Mouse (Mus musculus): ENCODE results near the gene Prim2.
A peak's percentile ranks its signal among the peaks of the same experiment; 100 is the strongest.

Gene Prim2

DNA sequence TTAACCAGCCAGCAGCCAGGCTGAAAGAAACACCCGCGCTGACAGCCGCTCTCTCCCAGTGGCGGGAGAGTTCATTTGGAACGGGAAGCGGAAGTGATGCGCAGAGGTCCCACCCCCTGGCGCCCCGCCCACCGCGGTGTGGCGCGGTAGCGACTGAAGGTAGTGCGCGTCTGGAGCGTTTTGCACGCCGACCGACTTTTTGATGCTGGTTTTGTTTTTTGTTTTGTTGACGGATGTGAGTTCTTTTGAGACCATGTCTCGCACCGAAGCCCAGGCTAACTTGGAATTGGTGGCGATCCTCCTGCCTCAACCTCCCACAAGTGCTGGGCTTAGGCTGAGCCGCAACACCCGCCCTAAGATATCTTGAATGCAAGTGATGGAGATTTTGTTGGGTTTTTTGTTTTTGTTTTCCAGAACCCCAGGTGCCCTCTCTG lies at the start of gene Prim2:
Gene Prim2, minus strand, starts transcription at position 88 of the 434 bp plus-strand sequence.
- peak; percentile 85 for DNase-seq (ENCODE audit: low spot score)

DNA sequence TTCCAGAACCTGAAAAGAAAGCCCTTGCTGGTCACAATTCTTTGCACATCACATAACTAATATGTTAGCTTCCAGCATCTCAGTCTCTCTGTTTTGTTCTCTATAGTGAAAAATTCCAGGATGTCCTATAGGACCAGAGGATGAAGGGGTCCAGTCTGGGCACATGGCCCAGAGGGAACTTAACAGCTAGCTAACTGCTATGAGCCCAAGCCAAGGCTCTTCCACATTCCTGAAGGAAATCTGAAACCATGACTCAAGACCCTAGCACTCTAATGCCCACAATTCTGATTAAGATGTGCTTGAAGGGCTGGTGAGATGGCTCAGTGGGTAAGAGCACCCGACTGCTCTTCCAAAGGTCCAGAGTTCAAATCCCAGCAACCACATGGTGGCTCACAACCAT lies 48.0 kb upstream of the Prim2 start:
- no peak for DNase-seq (ENCODE audit: low spot score)

GRCm38 (mm10) chr1:33714796-33715195 lies 45.2 kb upstream of the Prim2 start:
- no peak for DNase-seq (ENCODE audit: low spot score)

DNA sequence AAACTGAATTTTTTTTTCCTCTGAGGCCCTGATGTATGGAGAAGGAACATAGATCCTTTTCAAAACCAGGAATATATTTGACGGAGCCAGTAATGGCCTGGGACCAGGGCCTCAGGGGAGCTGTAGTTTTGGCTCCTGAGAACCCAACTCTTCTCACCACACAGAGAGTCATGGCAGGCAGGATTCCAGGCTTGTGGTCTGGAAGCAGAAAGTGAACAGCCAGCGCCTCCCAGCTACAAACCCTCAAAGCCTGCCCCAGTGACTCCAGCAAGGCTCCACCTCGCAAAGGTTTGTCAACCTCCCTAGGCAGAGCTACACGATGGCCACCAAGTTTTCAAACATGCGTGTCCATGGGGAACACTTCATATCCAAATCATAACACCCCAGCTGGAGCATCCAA lies 42.4 kb upstream of the Prim2 start:
- DNase-seq (ENCODE audit: low spot score) = no peak

DNA sequence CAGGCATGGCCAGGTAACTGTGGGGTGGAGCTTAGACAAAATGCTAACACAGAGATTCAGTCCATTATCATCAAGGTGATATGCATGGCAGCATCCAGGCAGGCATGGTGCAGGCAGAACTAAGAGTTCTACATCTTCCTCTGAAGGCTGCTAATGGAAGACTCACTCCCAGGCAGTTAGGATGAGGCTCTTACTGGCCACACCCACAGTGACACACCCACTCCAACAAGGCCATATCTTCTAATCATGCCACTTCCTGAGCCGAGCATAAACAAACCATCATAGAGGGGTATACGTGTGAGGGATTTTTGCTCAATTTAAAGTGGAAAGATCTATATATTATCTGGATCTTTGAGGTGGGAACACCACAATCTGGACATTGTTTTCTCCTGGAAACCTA lies 40.0 kb upstream of the Prim2 start:
- no peak for DNase-seq (ENCODE audit: low spot score)

- DNase-seq (ENCODE audit: low spot score) = no peak
Observed at GRCm38 (mm10) chr1:33701244-33701643, 31.6 kb upstream of the Prim2 start.

DNA sequence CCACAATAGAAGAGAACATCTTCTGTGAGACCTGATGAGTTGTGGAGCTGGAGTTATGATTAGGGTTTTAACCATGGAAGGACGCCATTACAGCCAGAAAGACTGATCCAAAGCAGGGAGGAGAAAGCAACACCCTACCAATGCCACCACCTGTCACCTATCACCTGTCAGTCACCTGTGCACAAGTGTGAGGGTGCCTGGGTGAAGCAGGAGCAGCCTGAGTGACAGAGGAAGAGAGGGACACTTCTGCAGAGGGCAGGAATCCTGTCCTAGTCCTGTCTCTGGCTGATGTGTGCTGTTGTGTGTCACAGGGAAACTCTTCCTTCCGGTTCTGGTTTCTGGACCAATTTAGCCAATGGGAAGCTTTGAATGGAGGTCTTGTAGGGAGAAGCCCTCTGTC lies 26.4 kb upstream of the Prim2 start:
- no peak for DNase-seq (ENCODE audit: low spot score)

GRCm38 (mm10) chr1:33693893-33694292 lies 24.3 kb upstream of the Prim2 start:
- DNase-seq (ENCODE audit: low spot score) = no peak

GRCm38 (mm10) chr1:33690087-33690448 lies 20.5 kb upstream of the Prim2 start:
- no peak for DNase-seq (ENCODE audit: low spot score)

GRCm38 (mm10) chr1:33689446-33690086 lies 20.0 kb upstream of the Prim2 start:
- no peak for DNase-seq (ENCODE audit: low spot score)

DNA sequence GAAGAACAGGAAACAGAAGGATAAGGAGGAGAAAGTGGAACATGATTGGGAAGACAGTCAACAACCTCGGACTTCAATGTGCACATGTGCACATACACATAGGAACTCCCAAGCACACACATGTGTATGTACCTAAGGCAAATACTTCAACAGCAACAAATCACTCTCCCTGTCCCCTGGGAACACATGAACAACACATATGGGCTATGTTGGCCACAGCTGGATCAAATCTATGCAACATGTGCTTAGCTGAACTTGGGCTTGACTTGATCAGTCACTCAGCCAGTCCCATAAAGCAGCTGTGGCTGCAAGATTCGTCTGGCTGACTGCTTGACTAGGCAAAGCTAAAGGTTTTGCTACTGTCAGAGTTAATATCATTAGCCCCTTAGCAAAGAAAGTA lies 19.2 kb upstream of the Prim2 start:
- DNase-seq (ENCODE audit: low spot score) = no peak

DNA sequence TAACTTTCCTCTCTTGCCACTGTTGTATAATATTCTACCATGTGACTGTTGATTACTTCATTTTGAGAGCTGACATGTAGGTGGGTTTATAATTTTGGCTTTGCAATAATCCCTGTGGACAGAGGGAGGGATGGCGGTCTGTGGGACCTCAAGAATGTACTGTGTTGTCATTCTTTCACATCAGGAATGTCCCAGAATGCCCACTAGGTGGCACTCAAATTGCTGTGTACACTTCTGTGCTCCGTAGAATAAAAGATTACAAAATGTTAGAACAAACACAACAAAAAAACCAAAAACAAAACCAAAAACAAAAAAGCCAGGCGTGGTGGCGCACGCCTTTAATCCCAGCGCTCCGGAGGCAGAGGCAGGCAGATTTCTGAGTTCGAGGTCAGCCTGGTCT lies 14.9 kb upstream of the Prim2 start:
- DNase-seq (ENCODE audit: low spot score) = no peak

GRCm38 (mm10) chr1:33680890-33681289 lies 11.3 kb upstream of the Prim2 start:
- no peak for DNase-seq (ENCODE audit: low spot score)

DNA sequence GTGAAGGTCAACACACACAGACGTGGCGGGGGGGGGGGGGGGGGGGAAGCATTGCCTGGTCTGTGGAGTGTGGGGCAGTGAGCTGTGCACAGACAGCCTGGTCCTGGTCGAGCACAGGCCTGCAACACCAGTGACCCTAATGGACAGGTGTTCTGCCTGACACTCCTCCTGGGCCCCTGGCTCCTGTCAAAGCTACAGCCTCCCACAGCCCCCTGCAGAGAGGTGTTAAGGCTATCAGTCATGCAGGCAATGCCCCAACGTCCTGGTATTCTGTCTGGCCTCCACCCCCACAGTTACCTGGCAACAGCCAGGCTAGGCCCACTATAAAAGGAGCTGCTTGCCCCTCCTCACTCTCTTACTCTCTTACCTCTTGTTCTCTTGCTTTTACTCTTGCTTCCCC lies 10.8 kb upstream of the Prim2 start:
- DNase-seq (ENCODE audit: low spot score) = no peak

DNA sequence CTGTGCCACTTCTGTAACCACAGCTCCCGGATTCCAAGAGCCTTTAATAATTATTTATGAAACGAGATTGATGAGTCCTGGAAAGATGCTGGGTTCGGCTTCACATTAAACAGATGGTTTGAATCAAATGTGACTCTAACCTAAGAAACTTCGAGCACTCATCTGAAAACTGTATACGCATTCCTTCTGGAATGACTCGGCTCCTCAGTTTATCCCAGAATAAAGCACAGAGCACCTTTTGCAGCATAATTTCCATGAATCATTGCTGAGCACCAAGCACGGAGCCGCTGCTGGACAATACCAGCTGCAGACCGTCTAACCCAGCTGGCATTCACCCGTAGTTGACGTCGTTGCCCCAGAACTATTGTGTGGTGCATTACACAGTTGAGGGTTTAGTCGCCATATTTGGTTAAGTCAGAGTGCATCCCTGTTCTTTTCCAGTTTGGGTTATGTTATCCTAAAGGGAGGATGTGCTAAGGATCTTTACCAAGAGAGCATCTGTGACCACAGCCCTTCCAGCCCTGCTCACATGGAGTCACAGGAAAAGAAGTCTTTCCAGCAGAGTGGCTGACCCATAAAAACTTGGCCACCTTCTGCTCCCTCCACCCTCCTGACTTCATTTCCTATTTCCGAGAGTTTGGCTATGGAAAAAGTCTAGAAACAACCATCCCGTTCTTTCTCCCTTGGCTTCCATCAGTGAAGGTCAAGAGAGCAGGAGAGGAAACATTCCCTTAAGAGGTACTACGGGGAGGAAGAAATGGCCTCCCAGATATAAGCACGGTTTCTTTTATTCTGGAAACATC lies 3.8 kb upstream of the Prim2 start:
- DNase-seq (ENCODE audit: low spot score) = no peak

GRCm38 (mm10) chr1:33672514-33672913 lies 2.9 kb upstream of the Prim2 start:
- DNase-seq (ENCODE audit: low spot score) = no peak

GRCm38 (mm10) chr1:33672083-33672482 lies 2.5 kb upstream of the Prim2 start:
- no peak for DNase-seq (ENCODE audit: low spot score)

DNA sequence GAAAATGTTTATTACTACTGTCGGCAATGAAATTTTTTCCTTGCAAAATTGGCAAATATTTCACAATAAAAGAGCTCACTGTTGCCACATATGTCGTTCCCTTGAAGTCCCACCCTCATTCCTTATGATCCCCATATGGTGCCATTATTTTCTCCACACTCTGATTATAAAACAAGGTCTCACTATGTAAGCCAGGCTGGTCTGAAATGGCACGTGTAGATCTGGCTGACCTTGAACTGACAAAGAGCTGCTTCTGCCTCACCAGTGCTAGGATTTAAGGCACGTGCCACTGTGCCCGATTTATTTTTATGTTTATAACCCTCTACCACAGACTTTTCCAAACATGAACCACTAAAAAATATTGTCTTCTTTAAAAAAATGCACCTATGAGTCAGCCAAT lies 1.8 kb upstream of the Prim2 start:
- no peak for DNase-seq (ENCODE audit: low spot score)

- peak; percentile 59 for DNase-seq (ENCODE audit: low spot score)
Observed at GRCm38 (mm10) chr1:33670164-33670616, 595 bp upstream of the Prim2 start.

DNA sequence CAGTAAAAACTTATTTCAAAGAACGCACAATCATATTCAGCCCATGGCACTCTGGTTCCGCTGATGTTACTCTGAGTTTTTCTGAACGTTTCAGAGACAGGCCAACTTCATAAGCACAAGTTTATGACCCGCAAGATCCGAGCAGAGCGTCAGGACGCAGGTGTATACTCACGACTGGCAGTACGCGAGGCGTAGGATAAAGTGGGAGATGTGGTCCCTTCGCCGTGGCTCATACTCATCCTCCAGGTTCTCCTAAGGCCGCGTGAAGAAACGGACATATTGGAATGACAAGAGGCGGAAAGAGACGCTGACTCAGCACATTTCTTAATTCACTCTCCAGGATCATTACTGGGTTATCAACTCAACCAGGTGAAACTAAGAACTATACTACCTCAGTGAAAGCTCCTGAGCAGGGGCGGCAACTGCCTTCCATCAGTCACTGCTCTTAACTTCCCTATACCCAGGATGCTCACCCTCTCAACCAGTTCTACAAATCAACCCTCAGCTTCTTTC lies 5.9 kb downstream of the Prim2 start:
- DNase-seq (ENCODE audit: low spot score) = no peak

GRCm38 (mm10) chr1:33663163-33663562 lies 6.4 kb downstream of the Prim2 start:
- no peak for DNase-seq (ENCODE audit: low spot score)

GRCm38 (mm10) chr1:33658302-33658701 lies 11.3 kb downstream of the Prim2 start:
- DNase-seq (ENCODE audit: low spot score) = no peak

- no peak for DNase-seq (ENCODE audit: low spot score)
Observed at GRCm38 (mm10) chr1:33657574-33658149, 11.9 kb downstream of the Prim2 start.
